Mouse (Mus musculus) Patski (cell line): ENCODE results near the gene Slc16a8. TPM values are rescaled to one million over a fixed set of nuclear protein-coding genes. Genes with fewer than 3 reads are reported as not detected.

Experiments used
- ATAC-seq: fragments of 100-300 bp; one replicate; pipeline ENCODE4 v1.8.0; 2021
- CTCF ChIA-PET: fragments of 350-600 bp; sonication (Branson Sonifier 250); formaldehyde crosslinking; loops from one replicate; lab custom pipeline; 2022; ENCODE audit warnings: inconsistent platforms; lab: Charles Lee
- POLR2A ChIA-PET: fragments of 350-600 bp; sonication (Branson Sonifier 250); formaldehyde crosslinking; loops from one replicate; lab custom pipeline; 2022; ENCODE audit warnings: antibody characterized with exemption, inconsistent platforms; lab: Charles Lee
- DNase-seq: peaks from one replicate; pipeline ENCODE4 v3.0.0-alpha.2; 2011; ENCODE audit warnings: low read depth, low spot score
- H3K27me3 ChIP-seq: fragments of 371-371 bp; one replicate; pipeline ENCODE4 v1.5.1; 2021
- CTCF ChIP-seq: fragments of 100-300 bp; IDR thresholded peaks from one replicate; pipeline ENCODE4 v1.5.1; 2021
- in situ Hi-C: fragments of 300-500 bp; cut with MboI; formaldehyde crosslinking; loops from 3 replicates; pipeline ENCODE4 v1.11.1; 2018; ENCODE audit warnings: low pct_unique_long_range_greater_than_20kb, mixed read lengths
- polyA plus RNA-seq: library from polyadenylated mRNA; unstranded; gene quantifications from one replicate; pipeline ENCODE4 v1.2.3, GENCODE M21; 2021

Gene Slc16a8
- polyA plus RNA-seq, 1 experiment from 2014 or later = 4.0 TPM

- in situ Hi-C loops = loop anchor here (5.0 to 25.0 kb wide), 2 partner anchors 433 to 663 kb away; partner anchors contain the start of genes Apobec3, Cby1 and Fam227a
- ChIA-PET CTCF (interaction anchor here (1.0 to 1.3 kb wide), 2 partner anchors 26 to 192 kb away, joined by 3 read pairs; no protein-coding TSS in a partner anchor), POLR2A (no interaction called here)
- peak; percentile 96 for TF ChIP-seq CTCF
- H3K27me3 ChIP-seq = no peaks in the 10 kb centered on the region
- peak; percentile 54 for ATAC-seq
- peak; percentile 46 for DNase-seq
Measured at GRCm38 (mm10) chr15:79224685-79225084, 29.9 kb downstream of the Slc16a8 start.

- TF ChIP-seq CTCF = no peak
- CTCF ChIA-PET = interaction anchor here (1.3 kb wide), 1 partner anchor 25 kb away, joined by 3 read pairs; no protein-coding TSS in a partner anchor
- POLR2A ChIA-PET = interaction anchor here (0.6 kb wide), 1 partner anchor 428 kb away, joined by 5 read pairs; no protein-coding TSS in a partner anchor
- in situ Hi-C loops = loop anchor here (5.0 to 25.0 kb wide), 2 partner anchors 434 to 664 kb away; partner anchors contain the start of genes Apobec3, Cby1 and Fam227a
- no peak for ATAC-seq
- no peaks in the 10 kb centered on the region for H3K27me3 ChIP-seq
- no peak for DNase-seq
Measured at GRCm38 (mm10) chr15:79223641-79224040, 30.9 kb downstream of the Slc16a8 start.

- POLR2A ChIA-PET = no interaction called here
- no peaks in the 10 kb centered on the region for H3K27me3 ChIP-seq
- in situ Hi-C loops = loop anchor here (25.0 kb wide), 1 partner anchor 668 kb away; the partner anchor contains the start of gene Apobec3
- ATAC-seq (no peak), DNase-seq (no peak)
- CTCF ChIA-PET = no interaction called here
- TF ChIP-seq CTCF = no peak
Measured at GRCm38 (mm10) chr15:79219572-79219971, 35.0 kb downstream of the Slc16a8 start.

GRCm38 (mm10) chr15:79216191-79216590, 38.4 kb downstream of the Slc16a8 start:
- DNase-seq (no peak), ATAC-seq (no peak)
- CTCF ChIA-PET = no interaction called here
- POLR2A ChIA-PET = interaction anchor here (0.6 kb wide), 1 partner anchor 128 kb away, joined by 4 read pairs; no protein-coding TSS in a partner anchor
- no peak for TF ChIP-seq CTCF
- in situ Hi-C loops = loop anchor here (25.0 kb wide), 1 partner anchor 671 kb away; the partner anchor contains the start of gene Apobec3
- no peaks in the 10 kb centered on the region for H3K27me3 ChIP-seq

- no peak for DNase-seq
Measured at GRCm38 (mm10) chr15:79213591-79213990, 41.0 kb downstream of the Slc16a8 start.

GRCm38 (mm10) chr15:79212750-79213446, 41.7 kb downstream of the Slc16a8 start:
- ChIA-PET POLR2A (no interaction called here), CTCF (interaction anchor here (1.0 kb wide), 1 partner anchor 10 kb away, joined by 3 read pairs; no protein-coding TSS in a partner anchor)
- DNase-seq (no peak), ATAC-seq (no peak)
- H3K27me3 ChIP-seq = no peaks in the 10 kb centered on the region
- TF ChIP-seq CTCF = no peak
- in situ Hi-C loops = loop anchor here (25.0 kb wide), 1 partner anchor 674 kb away; the partner anchor contains the start of gene Apobec3

More at GRCm38 (mm10) chr15:79213591-79213990, 41.0 kb downstream of the Slc16a8 start:
- ChIA-PET CTCF (no interaction called here), POLR2A (no interaction called here)
- H3K27me3 ChIP-seq = no peaks in the 10 kb centered on the region
- in situ Hi-C loops = loop anchor here (25.0 kb wide), 1 partner anchor 674 kb away; the partner anchor contains the start of gene Apobec3
- no peak for TF ChIP-seq CTCF
- ATAC-seq = no peak

- ATAC-seq = no peak
- ChIA-PET CTCF (no interaction called here), POLR2A (no interaction called here)
- DNase-seq = no peak
- no peaks in the 10 kb centered on the region for H3K27me3 ChIP-seq
- TF ChIP-seq CTCF = no peak
- in situ Hi-C loops = loop anchor here (25.0 kb wide), 1 partner anchor 677 kb away; the partner anchor contains the start of gene Apobec3
Measured at GRCm38 (mm10) chr15:79210357-79210756, 44.2 kb downstream of the Slc16a8 start.

GRCm38 (mm10) chr15:79208758-79209439, 45.7 kb downstream of the Slc16a8 start:
- POLR2A ChIA-PET = no interaction called here
- CTCF ChIA-PET = no interaction called here
- in situ Hi-C loops = loop anchor here (25.0 kb wide), 1 partner anchor 678 kb away; the partner anchor contains the start of gene Apobec3
- DNase-seq = no peak
- TF ChIP-seq CTCF = no peak
- ATAC-seq = no peak
- peaks cover 7% of the 10 kb centered on the region for H3K27me3 ChIP-seq

GRCm38 (mm10) chr15:79208211-79208610, 46.4 kb downstream of the Slc16a8 start:
- DNase-seq (no peak), ATAC-seq (no peak)
- in situ Hi-C loops = loop anchor here (25.0 kb wide), 1 partner anchor 679 kb away; the partner anchor contains the start of gene Apobec3
- ChIA-PET POLR2A (no interaction called here), CTCF (interaction anchor here (0.7 kb wide), 1 partner anchor 12 kb away, joined by 3 read pairs; no protein-coding TSS in a partner anchor)
- no peak for TF ChIP-seq CTCF
- peaks cover 7% of the 10 kb centered on the region for H3K27me3 ChIP-seq

GRCm38 (mm10) chr15:79202575-79202974, 52.0 kb downstream of the Slc16a8 start:
- no peak for DNase-seq
- CTCF ChIA-PET = no interaction called here
- no peak for ATAC-seq
- POLR2A ChIA-PET = no interaction called here
- TF ChIP-seq CTCF = no peak
- in situ Hi-C loops = loop anchor here (25.0 kb wide), 1 partner anchor 685 kb away; the partner anchor contains the start of gene Apobec3
- H3K27me3 ChIP-seq = peaks cover 11% of the 10 kb centered on the region
